Mouse (Mus musculus): Measurements from ENCODE around the gene Fancc. TPM values are rescaled to one million over a fixed set of nuclear protein-coding genes. Genes with fewer than 3 reads are reported as not detected.

The Fancc gene
- total RNA-seq (2014; fragmentation: Nextera tagmentation) (11.3 and 14.5 TPM in 2 replicates), total RNA-seq (2017) (10.0 and 11.9 TPM in 2 replicates)

DNA sequence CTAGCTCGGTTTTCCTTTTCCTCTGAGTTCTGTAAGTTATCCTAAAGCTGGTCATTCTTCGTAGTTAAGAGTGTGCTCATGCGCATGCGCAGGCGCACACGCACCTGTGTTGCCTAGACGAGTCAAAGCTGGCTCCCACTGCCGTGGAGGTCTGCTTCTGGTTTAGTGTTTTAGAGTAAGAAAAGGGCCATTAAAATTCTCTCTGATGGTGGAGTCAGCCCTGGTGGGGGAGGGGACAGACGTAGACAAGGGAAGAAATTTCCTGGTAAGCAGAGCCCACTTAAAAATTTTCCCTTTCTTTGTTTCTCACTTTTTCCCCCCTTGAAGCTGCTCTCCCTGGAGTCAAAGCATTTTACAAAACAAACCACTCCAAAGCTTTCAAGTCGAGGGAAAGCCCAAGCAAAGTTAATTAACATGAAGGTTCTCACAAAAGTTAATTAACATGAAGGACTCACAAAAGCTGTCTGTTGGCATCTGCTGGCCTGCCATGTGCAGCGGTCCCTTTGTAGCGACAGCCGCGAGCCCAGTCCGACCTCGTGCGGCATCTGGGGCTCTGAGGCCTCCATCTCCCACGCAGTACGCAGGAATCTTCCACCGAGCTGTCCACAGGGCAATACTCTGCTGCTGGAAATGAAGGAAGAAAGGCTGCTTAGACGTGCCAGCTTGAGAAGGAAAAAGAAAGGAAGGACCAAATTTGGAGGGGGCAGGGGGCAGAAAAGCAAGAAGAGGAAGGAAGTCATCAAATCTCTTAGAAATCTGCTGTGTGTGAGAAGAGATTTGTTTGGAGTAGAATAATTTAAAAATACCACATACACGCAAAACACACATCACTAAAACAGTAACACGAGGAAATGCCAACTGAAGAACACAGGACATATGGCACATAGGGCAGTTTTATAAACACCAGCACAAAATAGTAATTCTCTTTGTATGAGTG lies at the start of gene Fancc:
Fancc (minus strand) TSS at position 633 of the 937 bp plus-strand sequence.
- ATAC-seq (replicated peaks; ENCODE audit: poor library complexity, severe bottlenecking), result peak; percentile 30

- ATAC-seq (replicated peaks; ENCODE audit: poor library complexity, severe bottlenecking), result no peak
These were observed 48.2 kb upstream of the Fancc start for GRCm38 (mm10) chr13:63545291-63545690.

DNA sequence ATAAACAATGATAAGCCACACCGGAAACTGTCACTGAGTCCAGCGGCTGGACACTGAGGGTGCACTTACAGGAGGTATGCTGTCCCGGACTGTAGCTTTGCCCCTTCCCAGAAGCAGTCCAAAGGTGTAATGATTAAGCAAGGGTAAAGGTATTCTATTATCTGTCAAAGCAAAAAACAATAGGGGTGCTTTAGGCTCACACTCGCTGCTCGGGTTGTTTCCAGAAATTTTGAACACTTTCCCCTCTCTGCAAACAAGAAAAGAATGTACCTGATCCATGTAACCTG lies 47.8 kb upstream of the Fancc start:
- ATAC-seq (replicated peaks; ENCODE audit: poor library complexity, severe bottlenecking), result no peak

DNA sequence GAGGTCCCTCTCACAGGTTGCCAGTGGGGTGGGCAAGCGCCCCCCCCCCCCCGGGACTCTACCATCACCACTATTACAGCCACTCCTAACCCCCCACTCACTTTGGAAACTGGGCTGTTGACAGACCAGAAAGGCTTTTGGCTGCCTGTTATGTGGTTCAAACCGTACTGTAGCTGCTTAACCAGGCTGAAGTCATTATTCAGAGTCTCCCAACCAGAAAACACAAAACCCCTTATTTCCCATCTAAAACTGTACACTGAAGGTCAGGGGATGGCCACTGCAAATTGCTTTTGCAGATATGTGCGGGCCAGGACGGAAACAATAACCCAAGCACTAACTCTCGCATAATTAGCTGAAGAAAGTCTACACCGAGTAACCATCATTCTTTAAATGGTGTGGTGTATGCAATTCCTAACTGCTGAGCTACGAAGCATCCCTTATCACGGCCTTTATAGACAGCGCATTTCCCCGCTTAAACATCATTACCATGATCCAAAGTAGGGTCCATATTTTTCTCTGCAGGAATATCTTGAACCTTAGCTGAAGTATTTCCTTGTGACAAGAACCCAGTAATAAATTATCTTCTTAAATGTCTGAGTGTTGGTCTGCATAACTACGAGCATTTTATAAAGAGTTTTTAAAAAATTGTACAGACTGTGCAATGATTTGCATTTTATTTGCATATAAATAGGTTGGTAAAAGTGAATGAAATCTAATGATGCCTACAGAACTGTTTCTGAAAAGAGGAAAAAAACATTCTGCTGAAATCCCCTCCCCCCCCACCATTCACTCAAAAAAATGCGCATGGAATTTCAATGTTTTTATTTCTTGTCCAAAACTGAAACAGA lies 47.3 kb upstream of the Fancc start:
- no peak for ATAC-seq (replicated peaks; ENCODE audit: poor library complexity, severe bottlenecking)

- no peak for ATAC-seq (replicated peaks; ENCODE audit: poor library complexity, severe bottlenecking)
These were observed 46.4 kb upstream of the Fancc start for GRCm38 (mm10) chr13:63543459-63543858.

DNA sequence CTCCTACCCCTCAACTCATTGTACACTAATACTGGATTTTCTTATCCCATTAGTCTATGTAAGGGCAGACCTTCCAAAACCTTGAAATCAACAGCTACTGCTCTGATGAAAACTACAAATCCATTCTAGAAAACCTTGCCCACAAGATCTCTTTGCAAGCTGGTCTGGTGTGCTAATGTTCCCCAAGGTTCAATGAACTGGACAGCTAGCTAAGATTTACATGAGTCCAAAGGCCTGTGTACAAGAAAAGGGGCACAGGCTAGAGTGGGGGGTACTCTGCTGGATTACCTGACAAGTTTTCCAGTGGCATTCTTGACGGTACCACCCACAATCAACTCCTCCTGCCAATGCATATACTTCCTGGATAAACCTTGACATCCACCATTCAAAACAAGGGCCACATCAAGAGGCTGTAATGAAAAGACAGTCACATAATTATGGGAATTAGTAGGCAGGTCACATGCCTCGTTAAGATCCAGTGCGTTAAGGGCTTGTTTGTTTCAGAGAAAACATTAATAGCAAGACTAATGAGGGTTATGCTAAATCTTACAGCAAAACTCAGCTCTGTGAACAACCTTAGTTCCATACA lies 45.8 kb upstream of the Fancc start:
- ATAC-seq (replicated peaks; ENCODE audit: poor library complexity, severe bottlenecking), result no peak

- ATAC-seq (replicated peaks; ENCODE audit: poor library complexity, severe bottlenecking), result no peak
These were observed 44.4 kb upstream of the Fancc start for GRCm38 (mm10) chr13:63541510-63541909.

GRCm38 (mm10) chr13:63540584-63540983 lies 43.5 kb upstream of the Fancc start:
- no peak for ATAC-seq (replicated peaks; ENCODE audit: poor library complexity, severe bottlenecking)

DNA sequence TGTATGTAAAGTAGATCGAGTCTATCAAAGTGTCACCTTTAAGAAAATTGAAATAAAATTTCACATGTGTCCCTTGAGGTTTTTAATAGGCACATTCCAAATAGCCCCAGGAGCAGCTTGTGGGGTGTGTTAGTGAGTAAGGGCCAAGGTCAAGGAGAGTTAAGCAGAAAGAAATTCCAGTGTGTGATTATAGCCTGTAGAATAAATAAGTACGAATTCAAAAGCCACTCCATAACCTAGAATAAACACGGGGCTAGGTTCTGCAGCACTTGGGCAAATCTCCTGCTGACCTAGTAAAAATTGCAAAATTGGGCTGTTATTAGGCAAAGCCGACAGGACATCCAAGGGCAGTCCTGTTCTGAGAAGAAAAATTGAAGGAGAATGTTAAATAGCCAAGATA lies 37.9 kb upstream of the Fancc start:
- no peak for ATAC-seq (replicated peaks; ENCODE audit: poor library complexity, severe bottlenecking)

GRCm38 (mm10) chr13:63530857-63531256 lies 33.8 kb upstream of the Fancc start:
- ATAC-seq (replicated peaks; ENCODE audit: poor library complexity, severe bottlenecking), result no peak

DNA sequence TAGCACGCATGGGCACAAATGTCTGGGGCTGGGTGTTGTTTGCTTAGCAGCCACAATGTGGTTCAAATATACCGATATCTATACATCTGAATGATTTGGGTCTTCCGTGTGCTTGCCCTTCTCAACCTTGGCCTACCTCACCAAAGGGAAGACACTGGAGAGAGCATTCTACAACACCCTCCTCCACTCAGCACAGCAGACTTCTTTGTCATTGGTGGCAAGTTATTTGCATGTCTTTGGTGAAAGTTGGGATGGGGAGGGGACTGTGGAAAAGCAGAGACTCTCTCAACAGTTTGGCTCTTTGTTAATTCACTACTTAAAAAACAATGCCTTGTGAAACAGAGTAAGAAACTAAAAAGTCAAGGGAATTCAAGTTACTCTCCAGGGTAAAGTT lies 33.3 kb upstream of the Fancc start:
- ATAC-seq (replicated peaks; ENCODE audit: poor library complexity, severe bottlenecking), result no peak

GRCm38 (mm10) chr13:63529602-63530370 lies 32.7 kb upstream of the Fancc start:
- ATAC-seq (replicated peaks; ENCODE audit: poor library complexity, severe bottlenecking), result no peak

- no peak for ATAC-seq (replicated peaks; ENCODE audit: poor library complexity, severe bottlenecking)
These were observed 31.8 kb upstream of the Fancc start for GRCm38 (mm10) chr13:63528852-63529251.

- ATAC-seq (replicated peaks; ENCODE audit: poor library complexity, severe bottlenecking), result peak; percentile 95
These were observed 31.1 kb upstream of the Fancc start for GRCm38 (mm10) chr13:63528164-63528675.

DNA sequence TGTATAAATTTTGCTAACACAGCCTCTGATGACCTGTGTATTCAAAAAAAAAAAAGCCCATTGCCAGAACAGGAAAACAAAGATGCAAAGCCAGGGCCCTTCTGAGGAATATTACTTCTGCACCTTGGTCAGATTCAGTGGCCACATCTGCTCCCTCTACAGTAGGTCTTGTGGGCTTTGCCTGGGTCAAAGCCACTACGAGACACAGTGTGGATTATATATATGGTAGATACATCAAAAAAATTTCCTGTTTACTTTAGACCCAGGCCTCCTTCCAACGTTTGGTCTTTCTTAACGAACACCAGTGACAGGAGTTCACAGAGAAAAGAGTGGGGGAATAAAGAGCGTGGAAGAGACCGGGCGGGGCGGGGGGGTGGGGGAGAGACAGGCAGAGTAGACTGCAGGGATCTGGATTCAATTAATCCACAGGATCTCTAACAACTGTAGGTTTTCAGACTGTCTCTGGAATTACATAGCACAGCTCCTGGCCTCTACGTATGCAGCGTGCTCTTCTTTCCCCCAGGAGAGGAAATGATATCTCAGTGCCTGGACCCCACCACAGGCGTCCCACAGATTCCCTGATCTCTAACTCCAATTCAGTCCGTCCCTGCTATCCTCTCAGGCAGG lies 28.6 kb upstream of the Fancc start:
- ATAC-seq (replicated peaks; ENCODE audit: poor library complexity, severe bottlenecking), result no peak

- ATAC-seq (replicated peaks; ENCODE audit: poor library complexity, severe bottlenecking), result no peak
These were observed 27.8 kb upstream of the Fancc start for GRCm38 (mm10) chr13:63524608-63525570.

DNA sequence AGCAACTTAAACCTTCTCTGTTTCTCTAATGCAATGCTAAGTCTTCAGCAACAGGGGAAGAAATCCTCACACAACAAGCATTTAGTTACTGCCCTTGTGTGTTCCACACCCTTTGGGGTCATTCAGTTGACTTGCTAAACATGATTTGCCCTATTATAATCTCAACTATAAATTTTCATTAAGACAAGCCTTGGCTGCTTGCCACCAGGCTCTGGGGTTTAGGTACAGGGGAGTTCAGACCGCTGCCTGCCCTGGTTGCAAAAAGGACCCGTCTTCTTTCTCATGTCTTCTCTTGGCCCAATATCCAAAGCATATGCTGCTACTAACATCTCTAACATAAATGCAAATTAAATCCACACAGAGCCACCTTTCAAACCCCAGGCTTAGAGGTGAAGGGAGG lies 27.0 kb upstream of the Fancc start:
- no peak for ATAC-seq (replicated peaks; ENCODE audit: poor library complexity, severe bottlenecking)

DNA sequence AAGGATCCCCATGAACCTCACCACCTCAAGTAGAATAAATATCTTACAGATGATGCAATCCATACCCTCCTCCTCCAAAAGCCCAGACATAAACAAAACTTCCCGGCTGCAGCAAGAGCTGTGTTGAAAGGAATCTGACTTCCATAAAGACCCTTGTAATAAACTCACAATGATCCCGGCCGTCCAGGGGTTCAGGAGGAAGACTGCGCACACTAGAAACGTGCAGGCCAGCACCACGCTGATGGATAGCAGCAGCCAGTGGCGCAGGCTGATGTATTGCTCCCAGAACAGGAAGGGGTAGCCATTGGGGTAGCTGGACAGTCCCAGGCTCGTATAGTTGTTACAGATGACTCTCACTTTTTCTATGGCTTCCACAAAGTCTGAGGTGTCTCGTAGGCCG lies 25.8 kb upstream of the Fancc start:
- no peak for ATAC-seq (replicated peaks; ENCODE audit: poor library complexity, severe bottlenecking)
